Mouse (Mus musculus) G1E (cell line): ENCODE data around the gene Serpina1f. TPM values are rescaled to one million over a fixed set of nuclear protein-coding genes. Genes with fewer than 3 reads are reported as not detected.
"Not testable (repeated sequence)": the region's sequence is repeated elsewhere in the genome, so short reads cannot be mapped to it uniquely, and the experiment has no call there.

Source experiments
- ATAC-seq: 2 replicates; pipeline ENCODE4 v1.8.0; 2016; ENCODE audit warnings: mild to moderate bottlenecking; ENCODE audit not compliant: insufficient number of reproducible peaks, poor library complexity, low FRiP score, severe bottlenecking; ENCODE audit errors: extremely low read depth
- DNase-seq: peaks from one replicate; pipeline ENCODE4 v3.0.0; 2012; ENCODE audit warnings: low spot score
- H3K27me3 ChIP-seq: 2 replicates; pipeline ENCODE4 v1.6.1; 2012; ENCODE audit warnings: mild to moderate bottlenecking, low read length, inconsistent platforms; ENCODE audit not compliant: insufficient read depth
- H3K36me3 ChIP-seq: replicated peaks from 2 replicates; pipeline ENCODE3; 2012; ENCODE audit warnings: mild to moderate bottlenecking, inconsistent platforms
- H3K4me1 ChIP-seq: 2 replicates; pipeline ENCODE4 v1.6.1; 2012; ENCODE audit warnings: low read depth, low read length, inconsistent platforms, mixed read lengths; ENCODE audit not compliant: insufficient read depth
- H3K4me3 ChIP-seq: 2 replicates; pipeline ENCODE4 v1.5.1; 2012; ENCODE audit warnings: low read depth, mild to moderate bottlenecking, inconsistent platforms, low read length, moderate library complexity, mixed read lengths
- H3K9me3 ChIP-seq: replicated peaks from 2 replicates; pipeline ENCODE4 v1.6.1; 2012; ENCODE audit warnings: inconsistent platforms
- CTCF ChIP-seq: IDR thresholded peaks from 2 replicates; pipeline ENCODE4 v1.5.1; 2012; ENCODE audit warnings: low read depth, low read length, inconsistent platforms, mixed read lengths
- GATA1 ChIP-seq: IDR thresholded peaks from 2 replicates; pipeline ENCODE4 v1.6.1; 2012; ENCODE audit warnings: borderline replicate concordance, low read length, inconsistent platforms, mixed read lengths
- GATA2 ChIP-seq: IDR thresholded peaks from 2 replicates; pipeline ENCODE4 v1.6.1; 2012; ENCODE audit warnings: low read depth, low read length, inconsistent platforms, borderline replicate concordance
- POLR2AphosphoS5 ChIP-seq: IDR thresholded peaks from 2 replicates; pipeline ENCODE4 v1.6.1; 2012; ENCODE audit warnings: low read depth, low read length, inconsistent platforms; ENCODE audit not compliant: insufficient replicate concordance
- TAL1 ChIP-seq: conservative IDR thresholded peaks from 2 replicates; pipeline ENCODE4 v1.6.1; 2012; ENCODE audit warnings: low read depth, low read length, inconsistent platforms, mixed read lengths
- polyA plus RNA-seq: library from polyadenylated mRNA; stranded (reverse); fragments of >175 nt; gene quantifications from 2 replicates; pipeline ENCODE4 v1.2.3, GENCODE M21; 2012
- total RNA-seq, 2 experiments: library from RNA; stranded (forward) in 1 of 2; stranded (reverse) in 1 of 2; fragments of 200-1000 nt in 1 of 2; fragments of >200 nt in 1 of 2; fragmentation: Nextera tagmentation in 1 of 2; gene quantifications; 2 replicates each; pipeline ENCODE4 v1.2.3; 2014 to 2017

The Serpina1f gene
- total and polyA plus RNA-seq, 3 experiments, result 0.27 TPM; not detected in 2

- TF ChIP-seq GATA2, result no peak
- no peak for TF ChIP-seq CTCF
- TF ChIP-seq GATA1, result no peak
- no peak for TF ChIP-seq TAL1
- no peak for TF ChIP-seq POLR2AphosphoS5
- H3K36me3 ChIP-seq, result no peaks in the 10 kb centered on the region
- no peaks in the 10 kb centered on the region for H3K4me1 ChIP-seq
- ATAC-seq, result no peak
- H3K9me3 ChIP-seq, result peaks cover 74% of the 10 kb centered on the region
- H3K27me3 ChIP-seq, result no peaks in the 10 kb centered on the region
- no peak for DNase-seq
- no peak overlapping the region for H3K4me3 ChIP-seq
Observed at GRCm38 (mm10) chr12:103683775-103684174, 11.6 kb downstream of the Serpina1f start.

DNA sequence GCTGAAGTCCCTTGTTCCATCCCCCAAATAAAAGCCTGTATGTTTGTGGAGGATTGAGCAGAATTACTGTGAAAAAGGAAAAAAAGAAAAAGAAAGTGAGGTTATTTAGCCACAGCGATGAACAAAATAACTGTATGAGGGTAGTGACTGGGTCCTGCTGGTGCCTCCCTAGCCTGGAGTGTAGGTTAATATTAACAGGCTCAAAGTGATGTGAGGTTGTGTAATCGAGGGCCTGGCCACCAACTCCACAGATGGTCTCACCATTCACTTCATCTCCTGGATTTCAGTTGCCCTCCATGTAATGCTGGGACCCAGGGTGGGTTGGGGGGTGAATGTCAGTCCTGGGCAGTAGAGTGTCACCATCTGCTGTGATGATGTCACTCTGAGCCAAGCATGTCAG, 13.6 kb downstream of the Serpina1f start:
- Histone ChIP-seq H3K36me3 (no peaks in the 10 kb centered on the region), H3K9me3 (peaks cover 66% of the 10 kb centered on the region), H3K4me1 (no peaks in the 10 kb centered on the region), H3K27me3 (no peaks in the 10 kb centered on the region), H3K4me3 (no peak overlapping the region)
- TF ChIP-seq GATA2, result no peak
- TF ChIP-seq TAL1, result no peak
- no peak for TF ChIP-seq CTCF
- no peak for TF ChIP-seq POLR2AphosphoS5
- no peak for TF ChIP-seq GATA1
- ATAC-seq, result no peak
- DNase-seq, result no peak

- ATAC-seq (no peak), DNase-seq (no peak)
- H3K36me3 ChIP-seq, result no peaks in the 10 kb centered on the region
- no peaks in the 10 kb centered on the region for H3K27me3 ChIP-seq
- H3K4me1 ChIP-seq, result no peaks in the 10 kb centered on the region
- peaks cover 66% of the 10 kb centered on the region for H3K9me3 ChIP-seq
- no peak for TF ChIP-seq TAL1
- no peak for TF ChIP-seq GATA1
- no peak for TF ChIP-seq CTCF
- no peak for TF ChIP-seq POLR2AphosphoS5
- no peak for TF ChIP-seq GATA2
- no peak overlapping the region for H3K4me3 ChIP-seq
Observed at GRCm38 (mm10) chr12:103681169-103681568, 14.2 kb downstream of the Serpina1f start.

GRCm38 (mm10) chr12:103679853-103680252, 15.5 kb downstream of the Serpina1f start:
- DNase-seq, H3K4me3 ChIP-seq, H3K4me1 ChIP-seq, H3K27me3 ChIP-seq, H3K36me3 ChIP-seq, ATAC-seq: not testable (repeated sequence)
- H3K9me3 ChIP-seq, result peaks cover 65% of the 10 kb centered on the region

DNA sequence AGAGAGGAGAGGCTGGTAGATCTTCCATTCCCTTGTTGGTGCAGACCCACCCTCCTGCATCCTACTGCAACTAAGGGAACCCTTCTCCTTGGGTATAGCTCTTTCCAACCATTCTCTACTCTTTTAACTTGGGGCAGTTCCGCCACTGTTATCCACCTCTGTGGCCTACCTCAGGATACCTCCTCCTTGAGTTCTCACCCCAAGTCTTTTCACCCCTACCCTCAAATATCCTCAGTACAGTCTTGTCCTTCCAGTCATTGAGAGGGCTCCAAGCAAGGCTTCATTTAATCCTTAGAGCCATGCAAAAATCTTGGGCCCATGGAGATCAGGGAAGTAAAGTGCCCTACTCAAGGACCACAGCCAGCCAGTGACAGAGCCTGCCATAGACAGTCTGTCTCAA, 19.3 kb downstream of the Serpina1f start, which contains the start of gene Serpina16:
TSS of gene Serpina16 (minus strand) at position 101 of the 400 bp plus-strand sequence.
- ATAC-seq (no peak), DNase-seq (no peak)
- Histone ChIP-seq H3K9me3 (peaks cover 74% of the 10 kb centered on the region), H3K36me3 (no peaks in the 10 kb centered on the region), H3K4me1 (no peaks in the 10 kb centered on the region), H3K27me3 (no peaks in the 10 kb centered on the region), H3K4me3 (no peak within 1 kb of the TSS)
- TF ChIP-seq GATA2, result no peak
- TF ChIP-seq CTCF, result no peak
- no peak for TF ChIP-seq TAL1
- no peak for TF ChIP-seq POLR2AphosphoS5
- TF ChIP-seq GATA1, result no peak

- ATAC-seq, result no peak
Observed at GRCm38 (mm10) chr12:103673179-103673578, 22.1 kb downstream of the Serpina1f start.

DNA sequence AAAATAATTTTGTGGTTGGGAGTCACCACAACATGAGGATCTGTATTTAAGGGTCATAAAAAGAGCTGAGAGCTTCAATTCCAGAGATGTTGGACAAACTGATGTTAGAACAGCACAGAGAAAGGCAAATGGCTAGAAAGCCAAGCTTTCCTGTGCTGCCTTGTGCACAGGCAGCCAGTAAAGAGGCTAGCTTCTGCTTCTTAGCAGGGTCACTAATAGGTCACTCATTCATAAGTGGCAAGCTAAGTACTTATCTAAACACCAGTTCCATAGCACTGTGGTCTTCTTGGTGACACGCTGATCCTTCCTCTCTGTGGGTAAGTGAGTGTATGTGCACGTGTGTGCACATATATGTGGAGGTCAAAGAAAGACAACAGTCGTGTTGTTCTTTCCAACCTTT, 23.8 kb downstream of the Serpina1f start:
- H3K27me3 ChIP-seq, result no peaks in the 10 kb centered on the region
- TF ChIP-seq GATA1, result no peak
- TF ChIP-seq CTCF, result no peak
- no peak for TF ChIP-seq GATA2

More at GRCm38 (mm10) chr12:103673179-103673578, 22.1 kb downstream of the Serpina1f start:
- no peak for TF ChIP-seq GATA1
- no peak for TF ChIP-seq CTCF
- TF ChIP-seq GATA2, result no peak
- TF ChIP-seq TAL1, result no peak
- no peak for TF ChIP-seq POLR2AphosphoS5
- no peak for DNase-seq
- H3K9me3 ChIP-seq, result peaks cover 82% of the 10 kb centered on the region
- H3K36me3 ChIP-seq, result no peaks in the 10 kb centered on the region
- H3K4me1 ChIP-seq, result no peaks in the 10 kb centered on the region
- H3K4me3 ChIP-seq, result no peak overlapping the region
- no peaks in the 10 kb centered on the region for H3K27me3 ChIP-seq

More for the DNA sequence above, 23.8 kb downstream of the Serpina1f start:
- ATAC-seq, result no peak
- Histone ChIP-seq H3K4me3 (no peak overlapping the region), H3K4me1 (no peaks in the 10 kb centered on the region), H3K9me3 (peaks cover 79% of the 10 kb centered on the region), H3K36me3 (no peaks in the 10 kb centered on the region)
- DNase-seq, result no peak
